Mouse (Mus musculus): Measurements from ENCODE around the gene Tmem86a. TPM values are rescaled to one million over a fixed set of nuclear protein-coding genes. Genes with fewer than 3 reads are reported as not detected.

Tmem86a gene
- total RNA-seq (2021), result 10 to 100 TPM; 35.2 to 42.8 TPM
- long read RNA-seq, experiment 1, transcript Tmem86a-201 (3 exons, 1,831 nt), result major isoform, 68 of 83 reads
- long read RNA-seq, experiment 1, partial matches to known transcripts, result 9 of 83 reads
- long read RNA-seq, experiment 1, other reads (novel, unspliced or antisense), result 6 of 83 reads
- long read RNA-seq, experiment 2, transcript Tmem86a-201 (3 exons, 1,831 nt), result major isoform, 65 of 76 reads
- long read RNA-seq, experiment 2, partial matches to known transcripts, result 1 of 76 reads
- long read RNA-seq, experiment 2, other reads (novel, unspliced or antisense), result 10 of 76 reads

DNA sequence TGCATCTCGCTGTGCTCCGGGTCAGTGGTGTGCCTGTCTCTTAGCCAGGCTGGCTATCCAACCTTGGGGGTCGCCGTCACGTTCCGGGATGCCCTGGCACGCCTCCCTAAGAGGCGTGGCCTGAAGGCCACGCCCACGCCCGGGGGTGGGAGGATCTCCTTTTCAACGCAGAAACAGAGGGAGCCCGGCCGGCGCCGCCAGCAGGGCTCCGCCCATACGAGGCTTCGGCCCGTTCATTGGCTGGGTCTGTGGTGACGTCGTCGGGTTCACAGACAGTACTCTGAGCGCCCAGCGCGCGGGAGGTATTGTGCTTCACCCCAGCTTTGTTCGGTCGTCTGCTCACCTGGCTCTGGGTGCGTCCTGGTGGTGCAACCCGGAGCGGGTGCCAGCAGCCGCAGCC lies at the start of gene Tmem86a:
Gene Tmem86a (plus strand): TSS at position 236 of the 400 bp plus-strand sequence.
- peak; percentile 87 to 91 for DNase-seq (ENCODE audit: low spot score in 2 of 2)

DNA sequence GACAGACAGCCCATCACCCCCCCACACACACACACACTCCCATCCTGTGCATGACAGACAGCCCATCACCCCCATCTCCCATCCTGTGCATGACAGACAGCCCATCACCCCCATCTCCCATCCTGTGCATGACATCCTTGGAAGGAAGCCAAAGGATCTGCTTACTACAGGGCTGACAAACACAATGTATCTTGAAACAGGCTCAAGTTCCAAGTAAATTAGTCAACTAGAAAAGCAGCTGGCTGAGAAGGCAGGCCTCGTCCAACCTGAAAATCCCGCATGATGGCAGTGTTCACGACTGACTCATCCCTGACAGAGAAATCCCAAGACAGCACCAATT lies 49.8 kb upstream of the Tmem86a start:
- no peak for DNase-seq (ENCODE audit: low spot score in 2 of 2)

DNA sequence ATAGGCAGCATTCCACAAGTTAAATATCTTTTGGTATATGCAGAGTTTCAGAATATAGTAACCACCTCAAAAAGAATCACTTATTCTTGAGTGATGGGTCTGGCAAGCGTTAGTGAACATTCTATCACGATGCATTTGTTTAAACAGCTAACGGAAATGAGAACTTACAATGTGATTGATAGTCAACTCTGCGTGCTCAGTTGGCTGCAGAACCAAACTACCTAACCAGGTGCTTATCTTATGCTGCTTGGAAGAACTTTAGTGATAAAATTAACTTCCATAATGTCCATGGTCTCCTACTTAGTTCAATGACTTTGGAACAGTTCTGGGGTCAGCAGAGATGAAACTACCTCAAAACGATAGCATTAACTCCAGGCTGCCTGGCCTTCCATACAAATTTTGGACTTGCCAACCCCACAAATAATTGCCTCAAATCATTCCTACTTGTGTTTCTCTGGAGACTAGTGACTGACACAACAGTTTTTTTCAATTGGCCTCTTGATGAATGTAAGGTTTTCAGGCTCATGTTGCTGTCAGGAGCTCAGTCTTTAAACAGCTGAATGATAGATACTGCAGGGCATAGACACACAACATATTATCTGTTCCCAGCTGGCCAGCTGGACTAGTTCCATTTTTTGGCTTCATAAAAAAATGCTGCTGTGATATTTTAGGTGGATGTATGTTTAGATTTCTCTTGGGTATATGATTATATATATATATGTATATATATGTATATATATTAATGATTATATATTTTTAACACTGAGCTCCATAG lies 49.1 kb upstream of the Tmem86a start:
- DNase-seq (ENCODE audit: low spot score in 2 of 2), result no peak

DNA sequence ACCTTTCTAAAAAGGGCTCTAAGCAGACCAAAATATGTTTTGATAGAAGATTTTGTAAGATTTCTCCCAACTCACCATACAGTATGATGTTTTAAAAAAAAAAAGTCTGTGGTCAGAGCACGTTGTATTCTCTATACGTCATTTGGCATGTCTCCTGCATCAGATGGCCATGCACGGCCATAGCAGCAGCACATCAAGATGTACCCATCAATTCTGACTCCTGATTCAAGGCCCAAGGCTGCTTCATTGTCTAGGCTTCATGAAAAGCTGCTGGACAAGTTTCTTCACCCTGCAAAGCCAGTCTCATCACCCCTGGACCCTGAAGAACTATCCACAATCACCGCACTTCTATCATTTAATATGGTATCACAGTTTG lies 48.5 kb upstream of the Tmem86a start:
- no peak for DNase-seq (ENCODE audit: low spot score in 2 of 2)

DNA sequence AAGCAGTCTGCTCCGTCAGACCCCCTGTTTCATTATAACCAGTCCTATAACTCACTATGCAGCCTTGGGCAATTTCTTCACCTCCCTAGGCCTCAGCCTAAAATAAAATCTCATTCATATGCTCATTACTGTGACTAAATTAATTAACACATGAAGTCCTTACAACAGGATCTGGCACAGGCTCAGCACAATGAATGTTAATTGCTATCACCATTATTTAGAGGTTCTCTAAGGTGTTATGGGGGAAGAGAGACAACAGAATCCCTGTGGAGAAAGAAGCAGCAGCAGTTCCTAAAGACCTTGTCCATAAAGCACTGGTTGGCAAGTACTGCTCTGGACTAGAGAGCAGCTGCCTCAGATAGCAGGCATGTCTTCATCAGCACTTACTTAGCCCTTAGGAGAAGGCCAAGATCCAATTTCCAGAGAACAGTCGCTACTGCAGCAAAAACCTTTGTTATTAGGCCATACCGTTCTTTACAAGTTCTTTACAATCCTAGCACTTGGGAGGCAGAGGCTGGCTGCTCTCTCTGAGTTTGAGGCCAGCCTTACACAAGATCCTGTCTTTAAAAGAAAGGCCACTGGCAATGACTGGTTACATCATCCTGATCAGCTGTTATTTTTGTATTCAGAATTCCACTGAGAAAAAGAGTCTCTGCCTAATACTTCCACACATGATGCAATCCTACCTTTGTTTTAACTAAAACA lies 46.8 kb upstream of the Tmem86a start:
- no peak for DNase-seq (ENCODE audit: low spot score in 2 of 2)

DNA sequence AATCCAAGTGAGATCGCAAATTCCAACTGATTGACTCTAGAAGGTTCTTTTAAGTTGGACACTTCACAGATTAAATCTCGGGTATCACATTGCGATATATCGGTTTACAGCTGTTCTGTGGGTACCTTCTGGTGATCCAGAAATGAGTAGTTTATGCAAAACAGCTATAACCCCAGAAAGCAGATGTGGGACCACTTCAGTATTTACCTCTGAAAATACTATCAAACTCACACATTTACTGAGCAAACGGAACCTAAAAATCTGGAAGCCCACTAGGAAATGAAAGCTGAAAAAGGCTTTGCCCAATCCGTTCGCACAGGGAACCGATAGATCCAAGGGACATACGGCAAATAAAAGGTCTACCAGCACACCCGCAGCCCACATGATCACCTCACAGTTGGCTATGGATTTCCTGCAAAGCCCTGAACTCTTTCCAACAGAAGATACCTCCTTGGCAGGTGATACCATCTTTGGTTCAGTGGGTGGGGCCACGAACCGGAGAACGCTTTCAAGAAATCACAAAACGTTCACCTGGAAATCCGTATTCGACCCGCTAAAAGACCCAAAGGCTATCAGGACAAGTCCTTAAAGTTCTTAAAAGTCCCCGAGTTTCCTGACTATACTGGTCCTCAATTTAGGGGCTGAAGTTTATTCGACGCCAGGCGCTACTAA lies 43.2 kb upstream of the Tmem86a start:
- DNase-seq (ENCODE audit: low spot score in 2 of 2), result no peak

DNA sequence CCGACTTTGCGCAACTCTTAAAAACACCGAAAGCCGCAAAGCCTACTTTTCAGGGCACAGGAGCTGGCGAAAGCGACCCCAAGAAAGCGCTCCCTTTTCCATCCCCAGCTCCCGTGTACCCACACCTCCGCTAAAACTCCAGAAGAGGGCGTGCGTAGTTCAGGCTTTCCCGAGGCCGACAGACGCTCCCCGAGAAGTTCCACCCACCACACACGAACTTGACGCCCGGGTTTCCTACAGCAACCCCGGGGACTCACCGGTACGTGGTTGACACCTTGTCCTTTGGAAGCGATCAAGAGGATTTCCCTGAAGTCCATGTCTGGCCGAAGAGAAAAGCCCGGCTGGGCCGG lies 42.6 kb upstream of the Tmem86a start:
- DNase-seq (ENCODE audit: low spot score in 2 of 2), result no peak

DNA sequence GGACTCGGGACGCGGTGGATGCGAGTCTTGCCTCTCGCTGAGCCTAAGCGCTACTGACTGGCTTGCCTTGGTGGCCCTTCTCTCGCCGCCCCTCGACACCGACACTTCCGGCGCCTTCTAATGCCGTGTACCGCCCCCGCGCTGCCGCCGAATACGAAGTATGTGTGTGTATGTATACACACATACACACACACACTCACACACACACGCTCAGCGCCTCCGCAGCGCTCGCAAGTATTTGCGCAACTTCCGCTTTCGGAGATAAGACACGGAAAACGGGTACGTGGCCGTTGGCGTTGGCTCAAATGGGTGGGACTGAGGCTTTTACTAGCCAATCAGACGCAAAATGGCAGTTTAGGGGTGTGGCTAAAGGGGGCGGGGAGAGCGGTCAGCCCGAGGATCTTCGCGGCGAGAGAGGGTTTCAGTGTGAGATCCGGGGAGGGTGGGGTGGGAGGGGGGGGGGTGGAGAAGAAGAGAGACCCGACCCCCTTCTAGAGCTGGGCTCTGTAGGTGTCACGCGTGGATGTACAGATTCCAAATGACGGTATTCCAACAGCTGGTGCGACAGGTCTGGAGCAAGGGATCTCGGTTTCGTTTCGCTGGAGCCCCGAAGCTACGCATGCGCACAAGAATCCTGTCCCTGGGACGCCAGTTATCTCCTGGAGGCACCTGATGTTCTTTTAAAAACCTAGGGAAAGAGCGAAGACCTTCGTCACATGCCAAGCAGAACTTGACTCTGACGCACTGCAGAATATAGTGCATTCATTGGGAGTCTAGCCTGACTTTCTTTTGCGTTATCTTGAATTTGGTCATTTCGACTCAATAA lies 42.0 kb upstream of the Tmem86a start, which contains the start of gene Spty2d1:
Gene Spty2d1 (minus strand): TSS at position 244 of the 826 bp plus-strand sequence.
- peak; percentile 85 to 97 for DNase-seq (ENCODE audit: low spot score in 2 of 2)

DNA sequence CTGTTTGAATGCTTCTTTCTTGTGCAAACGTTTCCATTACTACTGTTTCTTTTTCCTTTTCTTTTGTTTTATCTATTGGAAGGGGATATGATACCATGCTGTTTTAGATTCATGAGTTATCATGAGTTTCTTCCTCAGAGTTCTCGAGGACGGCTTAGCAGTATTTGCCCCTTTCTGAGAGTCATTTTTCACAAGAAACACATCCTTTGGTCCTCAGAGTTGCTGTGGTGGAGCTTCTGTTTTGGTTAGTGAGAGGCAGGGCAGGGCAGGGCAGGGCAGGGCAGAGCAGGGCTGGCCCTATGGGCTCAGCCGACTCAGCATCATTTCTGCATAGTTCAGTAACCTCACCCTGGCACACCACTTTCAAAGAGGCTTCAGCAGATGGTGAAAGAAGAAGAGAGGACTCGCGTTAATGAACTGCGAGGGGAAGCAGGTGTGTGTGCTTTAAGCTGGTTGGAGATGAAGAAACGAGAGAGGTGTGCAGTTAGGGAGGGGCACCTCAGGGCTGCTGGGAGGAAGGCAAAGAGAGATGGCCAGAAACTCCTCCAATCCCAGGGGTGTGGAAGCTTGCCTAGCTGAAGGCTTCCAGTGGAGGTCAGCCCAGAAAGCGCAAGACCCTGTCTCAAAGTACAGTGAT lies 37.2 kb upstream of the Tmem86a start:
- DNase-seq (ENCODE audit: low spot score in 2 of 2), result no peak

DNA sequence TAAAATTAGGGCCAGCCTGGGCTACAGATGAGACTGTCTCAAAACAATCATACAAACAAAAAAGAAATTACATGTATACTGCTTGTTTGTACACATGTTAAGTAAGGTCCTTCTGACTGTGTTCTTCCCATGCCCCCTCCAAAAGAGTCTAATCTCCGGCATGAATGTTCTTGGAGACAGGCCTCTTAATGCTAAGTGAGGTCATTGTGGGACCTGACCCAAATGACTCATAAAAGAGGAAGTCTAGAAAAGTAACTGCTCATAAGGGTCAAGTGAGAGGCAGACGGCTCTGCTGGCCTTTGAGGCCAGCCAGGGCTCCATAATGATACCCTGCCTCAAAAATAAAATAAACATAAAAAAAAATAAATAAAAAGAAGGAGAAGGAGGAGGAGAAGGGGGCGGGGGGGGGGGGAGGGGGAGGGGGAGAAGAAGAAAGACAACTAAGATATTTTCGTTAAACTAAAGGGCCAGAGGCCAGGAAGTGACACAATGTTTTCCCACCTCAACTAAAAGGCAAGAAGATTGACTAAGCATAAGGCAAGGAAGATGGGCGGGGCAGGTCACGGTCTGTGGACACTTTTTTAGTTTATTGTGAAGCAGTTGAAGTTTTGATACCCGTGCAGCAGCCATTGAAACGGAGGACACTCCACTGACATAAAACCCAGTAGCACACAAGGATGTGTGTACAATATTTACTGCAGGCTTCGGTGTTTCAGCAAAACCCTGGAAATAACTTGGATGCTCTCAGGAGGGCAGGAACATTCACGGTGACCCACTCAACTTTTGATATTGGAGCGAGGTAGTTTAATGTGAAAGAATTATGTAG lies 35.6 kb upstream of the Tmem86a start:
- no peak for DNase-seq (ENCODE audit: low spot score in 2 of 2)

DNA sequence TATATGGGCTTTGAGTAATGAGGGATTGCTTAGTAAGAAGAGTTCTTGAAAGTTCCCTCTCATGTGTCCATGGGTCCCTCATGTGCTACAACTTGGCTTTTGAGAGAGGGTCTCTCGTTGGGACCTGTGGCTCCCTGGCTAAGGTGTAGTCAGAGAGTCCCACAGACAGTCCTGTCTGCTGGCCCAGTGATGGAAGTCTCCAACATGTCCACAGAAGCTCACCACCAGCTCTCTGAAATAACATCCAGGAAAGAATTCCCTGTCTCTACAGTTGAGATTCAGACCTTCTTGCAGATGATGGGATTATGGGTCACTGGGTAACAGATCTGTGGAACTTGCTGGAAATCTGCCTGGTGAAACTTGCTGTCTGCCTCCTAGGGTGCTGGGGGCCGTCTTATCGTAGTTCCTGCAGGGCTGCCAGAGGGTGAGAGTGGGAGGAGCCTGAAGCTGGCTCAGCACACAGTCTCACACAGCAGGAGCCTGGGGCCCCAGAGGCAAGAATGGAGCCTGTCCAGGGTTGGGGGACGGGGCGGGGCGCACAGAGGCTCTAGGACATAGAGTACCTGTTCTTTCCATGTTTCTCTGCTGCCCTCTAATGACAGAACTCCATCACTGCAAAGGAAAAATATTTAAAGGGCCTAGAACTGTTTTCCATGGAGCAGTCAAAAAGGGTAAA lies 34.9 kb upstream of the Tmem86a start:
- peak; percentile 46 to 79 for DNase-seq (ENCODE audit: low spot score in 2 of 2)

DNA sequence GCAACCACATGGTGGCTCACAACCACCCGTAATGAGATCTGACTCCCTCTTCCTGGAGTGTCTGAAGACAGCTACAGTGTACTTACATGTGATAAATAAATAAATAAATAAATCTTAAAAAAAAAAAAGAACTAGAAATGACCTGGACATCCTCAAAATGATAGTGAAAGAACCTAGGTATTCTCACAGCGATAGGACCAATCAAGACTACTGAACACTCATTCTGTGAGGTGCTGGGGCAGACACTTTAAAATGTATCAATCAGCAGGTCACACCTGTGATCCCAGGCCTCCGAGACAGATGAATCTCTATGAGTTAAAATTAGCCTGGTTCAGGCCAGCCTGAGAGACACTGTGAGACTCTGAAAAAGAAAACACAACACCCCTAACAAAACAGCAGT lies 33.8 kb upstream of the Tmem86a start:
- DNase-seq (ENCODE audit: low spot score in 2 of 2), result no peak

DNA sequence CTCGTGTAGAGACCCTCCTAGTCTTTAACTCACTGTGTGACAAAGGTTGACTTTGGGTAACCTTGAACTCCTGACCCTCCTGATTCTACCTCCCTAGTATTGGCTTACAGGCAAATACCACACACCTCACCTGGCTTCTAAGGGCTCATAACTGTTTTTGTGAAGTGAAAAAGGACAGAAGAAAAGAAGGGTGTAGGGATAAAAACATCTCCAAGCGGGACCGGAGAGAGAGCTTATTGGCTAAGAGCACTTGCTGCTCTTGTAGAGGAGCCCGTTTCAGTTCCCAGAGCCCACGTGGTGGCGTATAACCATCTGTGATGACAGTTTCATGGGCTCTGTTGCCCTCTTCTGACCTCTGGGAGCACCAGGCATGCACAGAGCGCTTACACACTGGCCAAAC lies 33.3 kb upstream of the Tmem86a start:
- no peak for DNase-seq (ENCODE audit: low spot score in 2 of 2)

DNA sequence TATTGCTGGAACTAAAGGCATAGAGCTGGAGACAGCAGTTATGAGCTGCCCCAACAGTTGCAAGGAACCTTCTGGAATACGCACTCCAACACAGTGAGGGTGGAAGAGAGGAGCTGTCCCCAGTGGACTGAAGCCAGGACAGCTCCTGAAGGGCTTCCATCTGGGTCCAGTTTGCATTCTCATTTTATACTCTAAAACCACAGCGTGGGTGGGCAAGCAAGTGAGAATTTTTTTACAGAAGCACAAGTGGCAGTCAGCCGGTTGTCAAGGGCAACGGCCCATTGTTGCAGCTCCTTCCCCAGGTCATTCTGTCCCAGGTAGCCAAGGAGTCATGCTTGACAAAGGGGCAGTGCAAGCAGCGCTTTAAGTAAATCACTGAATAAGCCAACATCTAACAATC lies 30.8 kb upstream of the Tmem86a start:
- no peak for DNase-seq (ENCODE audit: low spot score in 2 of 2)

DNA sequence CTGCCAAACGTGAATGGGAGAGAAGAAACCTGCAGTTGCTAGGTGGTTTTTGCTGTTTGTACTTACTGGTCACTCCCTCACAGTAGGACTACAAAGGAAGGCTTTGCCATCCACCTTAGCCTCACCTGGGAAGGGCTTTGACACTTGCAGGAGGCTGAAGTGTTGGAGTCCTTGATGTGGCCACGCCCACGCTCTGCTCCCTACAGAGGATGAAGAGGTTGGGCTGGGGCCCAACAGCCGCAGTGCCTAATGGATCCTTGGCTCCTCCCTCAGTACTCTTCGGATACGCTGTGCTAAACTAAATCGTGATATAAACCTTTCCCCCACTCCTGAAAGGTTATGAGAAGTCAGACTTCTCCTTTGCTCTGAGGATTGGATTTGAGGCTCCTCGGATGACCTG lies 29.4 kb upstream of the Tmem86a start:
- DNase-seq (ENCODE audit: low spot score in 2 of 2), result no peak

DNA sequence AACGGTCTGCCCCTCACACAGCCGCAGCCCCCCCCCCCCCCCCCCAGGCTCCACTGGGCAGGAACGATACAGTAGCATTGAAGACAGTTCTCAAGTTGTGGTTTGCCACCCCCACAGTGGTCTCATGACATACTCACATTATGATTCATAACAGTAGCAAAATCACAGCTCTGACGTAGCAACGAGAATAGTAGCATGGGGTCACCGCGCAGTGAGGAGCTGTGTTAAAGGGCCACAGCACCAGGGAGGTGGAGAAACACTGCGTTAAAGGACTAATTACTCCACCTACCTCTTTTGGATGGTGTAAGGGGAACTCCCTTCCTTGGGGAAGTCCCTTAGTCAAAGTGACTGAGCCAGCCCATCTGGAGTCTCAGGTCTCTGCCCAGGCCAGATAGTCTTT lies 27.9 kb upstream of the Tmem86a start:
- DNase-seq (ENCODE audit: low spot score in 2 of 2), result no peak

DNA sequence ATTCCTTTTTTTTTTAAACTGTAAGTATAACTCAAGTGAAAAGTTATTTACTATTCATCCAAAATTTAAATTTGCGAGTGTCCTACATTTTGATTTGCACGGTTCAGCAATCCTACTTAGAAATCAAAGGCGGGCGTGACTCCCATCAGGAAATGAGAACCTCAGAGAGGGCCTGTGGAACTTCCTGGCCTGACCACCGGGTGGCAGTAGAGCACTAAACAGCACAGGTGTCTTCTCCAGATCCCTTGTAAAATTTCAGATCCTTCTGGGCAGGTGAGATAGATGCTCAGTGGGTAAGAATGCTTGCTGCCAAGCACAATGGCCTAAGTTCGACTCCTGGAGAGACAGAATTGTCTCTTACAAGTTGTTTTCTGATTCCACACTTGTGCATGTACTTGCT lies 26.9 kb upstream of the Tmem86a start:
- peak; percentile 70 to 79 for DNase-seq (ENCODE audit: low spot score in 2 of 2)

DNA sequence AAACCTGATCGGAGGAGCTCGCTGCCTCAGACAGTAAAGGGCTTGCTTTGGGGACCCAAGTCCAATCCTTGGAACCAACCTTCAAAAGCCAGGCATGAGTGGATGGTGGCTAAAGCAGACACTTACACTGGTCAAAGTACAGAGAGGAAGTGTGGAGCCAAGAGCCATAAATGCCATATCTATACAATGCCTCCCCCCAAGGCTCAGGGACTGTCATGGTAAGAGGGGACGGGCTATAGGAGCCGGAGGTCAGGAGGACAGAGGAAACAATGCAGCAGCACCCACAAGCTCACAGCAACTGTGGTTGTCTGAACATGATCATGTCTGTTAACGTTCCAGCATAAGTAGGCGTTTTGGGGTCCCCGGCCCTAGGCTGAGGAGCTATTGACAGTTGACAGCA lies 25.9 kb upstream of the Tmem86a start:
- no peak for DNase-seq (ENCODE audit: low spot score in 2 of 2)

DNA sequence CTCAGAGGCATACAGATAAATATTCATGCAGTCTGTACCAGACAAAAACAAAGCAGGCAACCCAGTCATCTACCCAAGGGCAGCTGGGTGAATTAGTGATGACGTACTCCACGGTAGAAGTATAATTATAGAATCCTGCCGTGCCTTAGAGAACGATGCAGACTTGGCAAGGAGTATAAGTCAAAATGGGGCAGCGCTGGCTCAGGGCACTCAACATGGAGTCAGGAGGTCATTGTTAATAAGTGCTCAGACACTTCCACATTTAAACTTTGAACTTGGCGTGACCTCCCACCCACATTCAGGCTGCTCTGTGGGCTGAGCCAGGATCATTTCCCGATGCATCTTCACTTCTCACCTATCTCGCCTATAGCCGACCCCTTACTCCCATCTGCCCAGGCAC lies 25.0 kb upstream of the Tmem86a start:
- no peak for DNase-seq (ENCODE audit: low spot score in 2 of 2)
